Mouse (Mus musculus) c-Kit-positive CD71-positive TER-119-positive erythroid progenitor cells, embryonic 14.5 days (primary cell): Measurements from ENCODE around the gene Gm13290.
"Not testable (repeated sequence)": the region's sequence is repeated elsewhere in the genome, so short reads cannot be mapped to it uniquely, and the experiment has no call there.

Experiments used
- DNase-seq: peaks from one replicate; pipeline ENCODE4 v3.0.0-alpha.2; 2013; ENCODE audit warnings: low spot score

Gene Gm13290

DNA sequence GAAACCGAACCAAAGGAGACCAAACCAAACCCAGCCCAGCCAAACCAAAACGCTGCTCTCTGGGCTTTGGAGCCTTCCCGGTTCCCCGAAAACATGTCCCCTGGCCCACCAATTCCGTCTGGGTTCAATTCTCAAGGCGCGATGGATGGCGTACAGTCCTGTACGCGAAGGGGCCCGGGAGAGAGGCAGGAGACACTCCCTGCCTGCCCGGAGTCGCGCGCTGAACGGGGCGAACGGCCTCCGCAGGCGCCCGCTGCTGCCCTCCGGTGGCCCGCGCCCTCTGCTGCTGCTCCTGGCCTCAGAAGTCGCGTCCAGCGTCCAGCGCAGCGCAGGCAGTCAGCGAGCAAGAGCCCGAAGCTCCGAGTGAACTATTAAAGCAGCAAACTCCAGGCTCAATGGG, at the start of gene Gm13290:
Gene Gm13290, plus strand, starts transcription at position 301 of the 400 bp plus-strand sequence.
- DNase-seq, result not testable (repeated sequence)

DNA sequence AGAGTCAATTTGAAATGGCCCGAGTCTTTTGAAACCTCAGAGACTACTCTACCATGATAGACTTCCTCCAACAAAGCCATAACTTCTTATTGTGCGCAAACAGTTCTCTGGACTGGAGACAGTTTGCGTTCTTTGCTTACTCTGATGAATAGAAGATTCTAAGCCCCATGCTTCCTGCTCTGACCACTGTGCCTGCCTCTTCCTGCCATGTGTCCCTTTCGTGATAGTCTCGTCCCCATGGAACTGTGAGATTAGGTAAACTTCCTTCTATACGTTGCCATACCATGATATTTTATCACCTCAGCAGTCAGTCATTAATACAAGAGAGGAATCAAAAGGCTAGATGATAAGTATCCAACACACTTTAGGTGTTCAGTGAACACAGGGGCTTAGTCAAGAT, 46.9 kb upstream of the Gm13290 start:
- DNase-seq, result no peak

DNA sequence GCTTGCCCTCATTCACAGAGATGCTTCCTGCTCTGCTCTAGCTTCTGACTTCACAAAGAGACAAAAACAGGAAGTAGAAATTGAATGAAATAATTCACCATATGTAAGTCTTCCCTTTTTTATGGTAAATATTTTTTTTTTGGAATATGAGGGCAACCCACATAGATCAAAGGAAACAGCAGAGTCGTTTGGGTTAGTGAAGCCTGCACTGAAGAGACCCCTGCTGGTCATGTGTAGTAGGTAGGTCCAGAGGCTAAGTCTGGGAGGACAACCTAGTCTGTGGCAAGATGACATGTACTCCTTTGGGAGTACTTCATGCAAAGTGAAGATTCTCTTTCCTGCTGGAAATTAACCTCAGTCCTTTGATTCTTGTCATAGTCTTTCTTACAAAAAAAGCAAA, 46.3 kb upstream of the Gm13290 start:
- no peak for DNase-seq

DNA sequence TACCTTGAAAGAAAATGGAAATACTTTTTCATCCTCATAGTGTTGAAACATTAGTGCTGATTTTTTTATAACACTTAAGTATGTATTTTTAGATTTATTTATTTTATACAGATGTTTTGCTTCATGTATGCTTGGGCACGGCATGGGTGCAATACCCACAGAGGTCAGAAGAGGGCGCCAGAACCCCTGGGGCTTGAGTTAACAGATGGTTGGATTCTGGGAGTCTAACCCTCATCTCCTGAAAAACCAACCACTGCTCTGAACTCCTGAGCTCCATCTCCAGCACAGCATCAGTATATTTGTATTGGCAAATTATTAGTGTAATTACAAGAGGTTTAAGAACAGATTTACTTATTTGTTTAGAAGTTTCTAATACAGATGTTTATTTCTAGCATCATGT, 35.2 kb upstream of the Gm13290 start:
- peak; percentile 59 for DNase-seq

DNA sequence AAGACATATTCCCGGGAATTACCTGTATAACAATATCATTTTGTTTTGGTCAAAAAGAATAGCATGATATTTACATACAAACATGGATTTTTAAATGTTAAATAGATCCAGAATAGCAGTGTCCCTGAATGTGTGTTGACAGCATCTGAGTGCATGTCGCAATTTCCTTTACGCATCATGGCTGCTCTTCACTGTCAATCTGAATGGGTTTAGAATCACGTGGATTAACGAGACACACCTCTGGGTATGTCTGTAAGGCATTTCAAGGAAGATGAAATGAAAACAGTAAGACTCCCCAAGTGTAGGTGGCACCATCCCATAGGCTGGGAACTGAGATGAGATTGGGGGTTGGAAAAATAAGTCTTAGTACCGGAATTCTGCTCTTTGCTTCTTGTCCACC, 34.6 kb upstream of the Gm13290 start:
- DNase-seq, result no peak

DNA sequence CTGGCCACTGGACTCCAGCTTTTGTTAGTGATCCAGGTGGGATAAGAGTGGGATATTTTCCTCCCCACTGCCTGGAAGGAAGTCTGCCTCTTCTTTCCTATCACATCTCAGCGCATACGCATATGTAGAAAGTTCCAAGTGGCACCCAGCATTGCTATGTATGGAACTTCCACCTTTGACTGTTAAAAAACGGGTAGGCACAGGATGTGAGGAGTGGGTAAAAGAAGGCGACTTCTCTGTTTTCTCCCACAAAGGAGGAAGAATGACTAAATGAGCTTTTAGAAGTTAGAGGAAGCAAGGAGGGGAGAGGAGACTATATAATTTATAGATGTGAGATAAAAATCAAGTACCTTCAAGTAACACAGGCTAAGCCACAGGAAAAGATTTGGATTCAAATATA, 32.2 kb upstream of the Gm13290 start:
- DNase-seq, result no peak

DNA sequence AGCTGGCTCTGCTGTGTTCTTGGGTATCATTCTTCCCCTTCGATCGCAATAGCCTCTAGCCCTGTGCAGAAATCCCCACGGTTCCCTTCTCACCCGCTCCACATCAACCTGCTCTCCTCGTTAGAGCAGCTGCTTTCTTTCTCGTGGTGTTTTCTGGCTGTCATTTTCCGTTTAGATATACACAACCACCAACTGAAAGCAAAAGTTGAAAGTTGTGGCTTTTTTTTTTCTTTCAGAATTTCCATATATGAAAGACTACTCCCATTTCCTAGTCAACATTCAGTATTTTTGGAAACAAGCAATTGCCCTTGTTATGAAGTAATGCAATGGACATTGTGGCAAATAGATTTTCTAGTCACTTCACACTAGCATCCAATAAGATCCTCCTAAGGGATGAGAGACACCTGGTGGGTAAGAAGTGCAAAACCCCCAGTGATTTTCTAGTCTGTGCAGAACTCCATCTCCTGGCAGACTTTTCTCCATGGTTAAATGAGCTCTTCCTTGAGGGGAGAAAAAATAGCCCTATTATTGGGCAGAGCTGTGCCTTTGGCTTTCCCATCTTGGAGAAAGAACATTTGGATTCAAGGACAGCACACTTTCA, 30.8 kb upstream of the Gm13290 start:
- DNase-seq, result no peak

DNA sequence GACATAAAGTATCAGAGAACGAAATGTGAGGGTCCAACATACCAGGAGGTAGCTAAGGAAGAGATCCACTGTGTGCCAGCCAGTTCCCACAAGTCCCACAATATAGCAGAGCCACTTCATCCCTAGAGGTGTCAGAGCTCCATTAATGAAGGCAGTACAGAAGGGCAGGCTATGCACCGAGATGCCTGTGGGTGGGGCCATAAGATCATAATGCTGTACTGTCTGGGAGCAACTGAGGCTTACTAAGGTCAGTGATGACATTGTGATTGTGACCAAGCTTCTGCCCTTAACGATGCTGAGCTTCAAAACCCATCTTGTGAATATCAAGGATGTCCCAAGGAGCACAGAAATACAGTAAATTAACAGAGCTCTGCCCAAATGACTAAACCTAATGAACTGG, 29.4 kb upstream of the Gm13290 start:
- no peak for DNase-seq

DNA sequence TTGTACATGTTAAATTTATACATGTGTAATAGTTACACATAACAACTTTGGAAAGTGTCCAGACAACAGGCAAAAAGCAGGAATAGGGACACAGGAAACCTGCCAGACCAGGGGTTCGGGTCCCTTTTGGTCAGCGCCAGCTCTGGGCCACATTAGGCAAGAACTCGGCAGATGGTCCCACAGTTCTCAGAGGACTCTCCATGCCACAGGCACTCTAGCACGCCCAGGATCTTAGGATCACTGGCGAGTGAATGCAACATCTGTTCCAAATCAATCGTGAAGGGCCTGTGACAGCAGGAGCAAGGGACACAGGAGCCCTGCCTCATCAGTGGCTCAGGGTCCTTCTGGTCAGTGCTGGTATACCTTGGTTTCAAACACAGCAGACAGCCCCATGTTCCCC, 23.7 kb upstream of the Gm13290 start:
- no peak for DNase-seq

DNA sequence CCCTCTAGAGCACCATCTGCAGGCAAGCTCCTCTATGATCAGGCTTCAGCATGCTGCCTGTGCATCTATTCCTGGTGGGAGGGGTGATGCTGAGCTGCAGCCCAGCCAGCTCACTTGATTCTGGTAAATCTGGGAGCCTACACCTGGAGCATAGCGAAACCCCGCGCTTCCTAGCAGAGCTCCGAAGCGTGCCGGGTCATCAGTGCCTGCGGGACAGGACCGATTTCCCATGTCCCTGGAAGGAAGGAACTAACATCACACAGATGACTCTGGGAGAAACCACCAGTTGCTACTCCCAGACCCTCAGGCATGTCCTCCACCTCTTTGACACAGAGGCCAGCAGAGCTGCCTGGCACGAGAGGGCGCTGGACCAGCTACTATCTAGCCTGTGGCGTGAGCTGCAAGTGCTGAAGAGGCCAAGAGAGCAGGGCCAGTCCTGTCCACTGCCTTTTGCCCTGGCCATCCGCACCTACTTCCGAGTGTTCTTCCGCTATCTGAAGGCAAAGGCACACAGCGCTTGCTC, 18.8 kb upstream of the Gm13290 start, which contains the start of gene Gm13271:
Gene Gm13271, plus strand, starts transcription at position 51 of the 523 bp plus-strand sequence.
- DNase-seq, result not testable (repeated sequence)

DNA sequence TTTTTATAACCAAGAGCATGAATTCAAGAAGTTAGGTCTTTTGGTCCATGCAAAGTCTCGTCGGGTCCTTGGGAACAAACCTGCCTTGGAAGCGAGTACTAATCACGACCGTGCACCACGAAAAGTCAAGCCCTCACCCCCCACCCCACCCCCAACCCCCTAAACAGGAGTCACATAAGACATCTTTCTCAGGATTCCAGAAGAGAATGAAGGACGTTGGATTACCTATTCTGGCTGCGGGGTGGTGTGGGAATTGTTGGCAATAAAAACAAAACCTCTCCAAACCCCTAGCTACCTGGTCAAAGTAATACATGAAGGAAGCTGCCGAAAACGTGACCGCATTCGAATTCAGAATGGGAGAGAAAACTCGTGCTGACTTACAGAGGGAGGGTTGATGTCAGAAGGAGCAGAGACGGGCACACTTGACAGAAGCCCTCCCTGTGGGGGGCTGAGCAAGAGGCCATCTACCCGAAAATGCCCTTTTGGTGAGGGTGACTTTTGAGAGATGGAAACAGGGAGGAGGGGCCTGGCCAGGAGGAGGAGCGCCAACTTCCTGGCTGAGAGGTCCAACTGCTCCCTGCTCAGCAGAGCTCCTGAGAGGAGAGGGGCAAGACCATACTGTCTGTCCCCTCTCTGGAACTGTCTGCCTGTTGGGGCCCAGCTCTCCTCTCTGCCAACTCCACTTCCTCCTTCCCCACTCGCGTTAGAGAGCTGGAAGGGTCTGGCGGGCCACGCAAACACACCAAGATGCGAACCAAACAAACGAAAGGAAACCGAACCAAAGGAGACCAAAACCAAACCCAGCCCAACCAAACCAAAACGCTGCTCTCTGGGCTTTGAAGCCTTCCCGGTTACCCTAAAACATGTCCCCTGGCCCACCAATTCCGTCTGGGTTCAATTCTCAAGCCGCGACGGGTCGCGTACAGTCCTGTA, 16.8 kb upstream of the Gm13290 start:
- not testable (repeated sequence) for DNase-seq

DNA sequence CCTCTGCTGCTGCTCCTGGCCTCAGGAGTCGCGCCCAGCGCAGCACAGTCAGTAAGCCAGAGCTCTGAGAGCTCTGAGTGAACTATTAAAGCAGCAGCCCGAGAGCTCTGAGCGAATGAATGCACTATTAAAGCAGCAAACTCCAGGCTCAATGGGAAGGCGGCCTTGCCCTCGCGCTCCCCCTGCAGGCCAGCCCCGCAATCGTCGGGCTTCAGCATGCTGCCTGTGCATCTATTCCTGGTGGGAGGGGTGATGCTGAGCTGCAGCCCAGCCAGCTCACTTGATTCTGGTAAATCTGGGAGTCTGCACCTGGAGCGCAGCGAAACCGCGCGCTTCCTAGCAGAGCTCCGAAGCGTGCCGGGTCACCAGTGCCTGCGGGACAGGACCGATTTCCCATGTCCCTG, 16.0 kb upstream of the Gm13290 start:
- DNase-seq, result not testable (repeated sequence)

DNA sequence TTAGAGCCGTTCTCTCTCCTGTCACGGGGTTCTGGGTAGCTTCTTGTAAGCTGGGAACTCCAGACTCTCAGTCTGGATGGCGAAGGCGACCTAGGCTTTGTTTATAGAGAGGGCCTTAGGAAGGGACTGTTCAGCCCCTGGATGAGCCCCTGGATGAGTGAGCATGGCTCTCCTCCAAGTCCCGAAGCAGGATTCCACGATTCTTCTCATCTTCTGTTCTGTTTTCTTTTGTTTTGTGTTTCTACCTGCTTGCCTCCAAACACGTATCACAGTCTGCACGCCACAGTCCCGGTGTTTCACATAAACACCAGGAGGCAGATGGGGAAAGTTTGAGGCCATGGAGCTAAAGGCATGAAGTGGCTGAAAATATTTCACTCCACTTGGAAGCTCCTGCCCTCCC, 14.9 kb upstream of the Gm13290 start:
- not testable (repeated sequence) for DNase-seq

DNA sequence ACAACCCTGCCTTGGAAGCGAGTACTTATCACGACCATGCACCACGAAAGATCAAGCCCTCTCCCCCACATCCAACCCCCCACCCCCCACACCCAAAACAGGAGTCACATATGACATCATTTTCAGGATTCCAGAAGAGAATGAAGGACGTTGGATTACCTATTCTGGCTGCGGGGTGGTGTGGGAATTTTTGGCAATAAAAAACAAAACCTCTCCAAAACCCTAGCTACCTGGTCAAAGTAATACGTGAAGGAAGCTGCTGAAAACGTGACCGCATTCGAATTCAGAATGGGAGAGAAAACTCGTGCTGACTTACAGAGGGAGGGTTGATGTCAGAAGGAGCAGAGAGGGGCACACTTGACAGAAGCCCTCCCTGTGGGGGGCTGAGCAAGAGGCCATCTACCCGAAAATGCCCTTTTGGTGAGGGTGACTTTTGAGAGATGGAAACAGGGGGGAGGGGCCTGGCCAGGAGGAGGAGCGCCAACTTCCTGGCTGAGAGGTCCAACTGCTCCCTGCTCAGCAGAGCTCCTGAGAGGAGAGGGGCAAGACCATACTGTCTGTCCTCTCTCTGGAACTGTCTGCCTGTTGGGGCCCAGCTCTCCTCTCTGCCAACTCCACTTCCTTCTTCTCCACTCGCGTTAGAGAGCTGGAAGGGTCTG, 13.9 kb upstream of the Gm13290 start, which contains the start of gene Gm13283:
Gene Gm13283, plus strand, starts transcription at position 510 of the 659 bp plus-strand sequence.
- DNase-seq, result not testable (repeated sequence)

DNA sequence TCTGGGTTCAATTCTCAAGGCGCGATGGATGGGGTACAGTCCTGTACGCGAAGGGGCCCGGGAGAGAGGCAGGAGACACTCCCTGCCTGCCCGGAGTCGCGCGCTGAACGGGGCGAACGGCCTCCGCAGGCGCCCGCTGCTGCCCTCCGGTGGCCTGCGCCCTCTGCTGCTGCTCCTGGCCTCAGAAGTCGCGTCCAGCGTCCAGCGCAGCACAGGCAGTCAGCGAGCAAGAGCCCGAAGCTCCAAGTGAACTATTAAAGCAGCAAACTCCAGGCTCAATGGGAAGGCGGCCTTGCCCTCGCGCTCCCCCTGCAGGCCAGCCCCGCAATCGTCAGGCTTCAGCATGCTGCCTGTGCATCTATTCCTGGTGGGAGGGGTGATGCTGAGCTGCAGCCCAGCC, 13.2 kb upstream of the Gm13290 start:
- not testable (repeated sequence) for DNase-seq

DNA sequence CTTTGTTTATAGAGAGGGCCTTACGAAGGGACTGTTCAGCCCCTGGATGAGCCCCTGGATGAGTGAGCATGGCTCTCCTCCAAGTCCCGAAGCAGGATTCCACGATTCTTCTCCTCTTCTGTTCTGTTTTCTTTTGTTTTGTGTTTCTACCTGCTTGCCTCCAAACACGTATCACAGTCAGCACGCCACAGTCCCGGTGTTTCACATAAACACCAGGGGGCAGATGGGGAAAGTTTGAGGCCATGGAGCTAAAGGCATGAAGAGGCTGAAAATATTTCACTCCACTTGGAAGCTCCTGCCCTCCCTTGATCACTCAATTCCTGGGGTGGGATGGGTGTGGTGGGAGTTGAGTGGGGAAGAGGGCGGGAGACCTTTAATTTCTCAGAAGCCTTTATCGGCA, 11.9 kb upstream of the Gm13290 start:
- not testable (repeated sequence) for DNase-seq

DNA sequence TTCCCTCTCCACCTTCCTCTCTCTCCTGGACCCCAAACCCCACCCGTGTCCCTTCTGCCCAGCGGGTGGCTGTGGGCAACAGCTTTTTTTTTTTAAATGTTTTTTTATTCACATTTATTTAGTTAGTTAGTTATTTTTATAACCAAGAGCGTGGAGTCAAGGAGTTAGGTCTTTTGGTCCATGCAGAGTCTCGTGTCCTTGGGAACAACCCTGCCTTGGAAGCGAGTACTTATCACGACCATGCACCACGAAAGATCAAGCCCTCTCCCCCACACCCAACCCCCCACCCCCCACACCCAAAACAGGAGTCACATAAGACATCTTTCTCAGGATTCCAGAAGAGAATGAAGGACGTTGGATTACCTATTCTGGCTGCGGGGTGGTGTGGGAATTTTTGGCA, 11.3 kb upstream of the Gm13290 start:
- DNase-seq, result not testable (repeated sequence)

DNA sequence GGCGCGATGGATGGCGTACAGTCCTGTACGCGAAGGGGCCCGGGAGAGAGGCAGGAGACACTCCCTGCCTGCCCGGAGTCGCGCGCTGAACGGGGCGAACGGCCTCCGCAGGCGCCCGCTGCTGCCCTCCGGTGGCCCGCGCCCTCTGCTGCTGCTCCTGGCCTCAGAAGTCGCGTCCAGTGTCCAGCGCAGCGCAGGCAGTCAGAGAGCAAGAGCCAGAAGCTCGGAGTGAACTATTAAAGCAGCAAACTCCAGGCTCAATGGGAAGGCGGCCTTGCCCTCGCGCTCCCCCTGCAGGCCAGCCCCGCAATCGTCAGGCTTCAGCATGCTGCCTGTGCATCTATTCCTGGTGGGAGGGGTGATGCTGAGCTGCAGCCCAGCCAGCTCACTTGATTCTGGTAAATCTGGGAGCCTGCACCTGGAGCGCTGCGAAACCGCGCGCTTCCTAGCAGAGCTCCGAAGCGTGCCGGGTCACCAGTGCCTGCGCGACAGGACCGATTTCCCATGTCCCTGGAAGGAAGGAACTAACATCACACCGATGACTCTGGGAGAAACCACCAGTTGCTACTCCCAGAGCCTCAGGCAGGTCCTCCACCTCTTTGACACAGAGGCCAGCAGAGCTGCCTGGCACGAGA, 10.1 kb upstream of the Gm13290 start:
- DNase-seq, result not testable (repeated sequence)

DNA sequence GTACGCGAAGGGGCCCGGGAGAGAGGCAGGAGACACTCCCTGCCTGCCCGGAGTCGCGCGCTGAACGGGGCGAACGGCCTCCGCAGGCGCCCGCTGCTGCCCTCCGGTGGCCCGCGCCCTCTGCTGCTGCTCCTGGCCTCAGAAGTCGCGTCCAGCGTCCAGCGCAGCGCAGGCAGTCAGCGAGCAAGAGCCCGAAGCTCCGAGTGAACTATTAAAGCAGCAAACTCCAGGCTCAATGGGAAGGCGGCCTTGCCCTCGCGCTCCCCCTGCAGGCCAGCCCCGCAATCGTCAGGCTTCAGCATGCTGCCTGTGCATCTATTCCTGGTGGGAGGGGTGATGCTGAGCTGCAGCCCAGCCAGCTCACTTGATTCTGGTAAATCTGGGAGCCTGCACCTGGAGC, 3.0 kb downstream of the Gm13290 start, which contains the start of gene Gm13289:
Gene Gm13289, plus strand, starts transcription at position 301 of the 400 bp plus-strand sequence.
- not testable (repeated sequence) for DNase-seq

DNA sequence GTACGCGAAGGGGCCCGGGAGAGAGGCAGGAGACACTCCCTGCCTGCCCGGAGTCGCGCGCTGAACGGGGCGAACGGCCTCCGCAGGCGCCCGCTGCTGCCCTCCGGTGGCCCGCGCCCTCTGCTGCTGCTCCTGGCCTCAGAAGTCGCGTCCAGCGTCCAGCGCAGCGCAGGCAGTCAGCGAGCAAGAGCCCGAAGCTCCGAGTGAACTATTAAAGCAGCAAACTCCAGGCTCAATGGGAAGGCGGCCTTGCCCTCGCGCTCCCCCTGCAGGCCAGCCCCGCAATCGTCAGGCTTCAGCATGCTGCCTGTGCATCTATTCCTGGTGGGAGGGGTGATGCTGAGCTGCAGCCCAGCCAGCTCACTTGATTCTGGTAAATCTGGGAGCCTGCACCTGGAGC, 5.9 kb downstream of the Gm13290 start, which contains the start of gene Gm13272:
Gene Gm13272, plus strand, starts transcription at position 301 of the 400 bp plus-strand sequence.
- DNase-seq, result not testable (repeated sequence)

DNA sequence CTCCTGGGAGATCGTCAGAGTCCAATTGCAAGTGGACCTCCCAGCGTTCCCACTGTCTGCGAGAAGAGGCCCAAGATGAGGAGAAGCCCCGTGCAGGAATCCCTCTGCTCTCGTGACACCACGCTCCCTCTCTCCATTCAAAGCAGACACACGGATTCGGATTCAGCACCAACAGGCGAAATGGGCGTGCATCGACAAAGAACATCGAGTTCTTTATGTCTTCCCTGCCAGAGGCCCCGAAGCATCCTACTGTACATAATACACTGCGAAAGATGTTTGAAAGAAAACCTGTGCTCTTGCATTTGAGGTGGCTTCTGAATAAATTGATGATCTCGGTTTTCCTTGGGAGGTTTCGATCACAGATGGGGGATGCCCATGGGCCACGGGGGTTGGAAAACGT, 6.7 kb downstream of the Gm13290 start:
- DNase-seq, result not testable (repeated sequence)

DNA sequence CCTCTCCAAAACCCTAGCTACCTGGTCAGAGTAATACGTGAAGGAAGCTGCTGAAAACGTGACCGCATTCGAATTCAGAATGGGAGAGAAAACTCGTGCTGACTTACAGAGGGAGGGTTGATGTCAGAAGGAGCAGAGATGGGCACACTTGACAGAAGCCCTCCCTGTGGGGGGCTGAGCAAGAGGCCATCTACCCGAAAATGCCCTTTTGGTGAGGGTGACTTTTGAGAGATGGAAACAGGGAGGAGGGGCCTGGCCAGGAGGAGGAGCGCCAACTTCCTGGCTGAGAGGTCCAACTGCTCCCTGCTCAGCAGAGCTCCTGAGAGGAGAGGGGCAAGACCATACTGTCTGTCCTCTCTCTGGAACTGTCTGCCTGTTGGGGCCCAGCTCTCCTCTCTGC, 8.2 kb downstream of the Gm13290 start, which contains the start of gene Ifnz:
Gene Ifnz, plus strand, starts transcription at position 301 of the 400 bp plus-strand sequence.
- not testable (repeated sequence) for DNase-seq
